Mouse (Mus musculus) small intestine, adult 2 months (tissue): ENCODE results near the gene App.

Source experiments
- CTCF ChIP-seq: fragments of 200-500 bp; IDR thresholded peaks from 2 replicates; pipeline ENCODE4 v1.5.1; 2012; ENCODE audit warnings: low read depth, mild to moderate bottlenecking, control low read depth, inconsistent platforms, low read length, moderate library complexity, mixed read lengths; ENCODE audit not compliant: insufficient replicate concordance, insufficient read length; ENCODE audit errors: extremely low read depth
- POLR2A ChIP-seq: fragments of 200-500 bp; IDR thresholded peaks from 2 replicates; pipeline ENCODE4 v1.6.1; 2012; ENCODE audit warnings: low read depth, mild to moderate bottlenecking, control low read depth, inconsistent platforms, low read length, moderate library complexity

DNA sequence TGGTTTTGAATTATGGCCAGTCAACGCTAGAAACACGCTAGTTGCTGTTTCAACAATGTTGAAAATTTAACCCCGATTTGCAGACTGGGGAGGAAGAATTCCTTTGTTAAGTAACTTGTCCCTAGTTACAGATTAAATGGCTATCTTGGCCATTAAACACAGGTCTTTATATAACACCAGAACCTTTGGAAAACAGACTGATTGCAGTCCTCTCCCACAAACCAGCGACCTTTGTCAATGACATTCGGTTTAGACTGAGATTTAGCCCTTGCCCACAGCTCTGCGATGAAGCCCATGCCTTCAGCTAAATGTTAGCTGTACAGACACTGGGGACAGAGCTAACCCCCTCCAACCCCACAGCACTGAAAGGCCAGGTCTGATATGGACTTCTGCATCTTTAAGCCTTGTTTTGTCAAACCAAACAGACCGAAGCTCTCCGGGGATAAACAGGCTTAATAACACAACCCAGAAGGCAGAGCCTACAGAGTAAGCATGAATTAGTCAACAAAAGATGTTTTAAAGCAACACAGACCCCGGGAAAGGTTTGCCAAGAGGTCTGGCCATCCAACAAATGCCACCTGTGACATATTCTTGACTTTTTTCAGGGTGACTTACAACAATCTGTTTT is 152.8 kb downstream of the App start:
- TF ChIP-seq POLR2A (no peak), CTCF (no peak)
